ENCODE assay signal across 8 mouse cellular contexts in genomic region chr3:21564211-21564781, GRCm38 (mm10).
DNase-seq lines count a peak whose midpoint lies in the region; ATAC-seq and TF ChIP-seq lines count a peak whose summit lies in the region.

No protein-coding gene starts in this region.

- H3K4me1 ChIP-seq in embryonic facial prominence, embryonic 13.5 days = peaks cover 20% of the 10 kb centered on the region
- peaks cover 14% of the 10 kb centered on the region for H3K4me1 ChIP-seq in midbrain, embryonic 16.5 days (ENCODE audit: control insufficient read depth, insufficient read depth, low read length)
- H3K4me1 ChIP-seq in stomach, postnatal 0 days (replicated peaks; ENCODE audit: control insufficient read depth, insufficient read depth) = no peaks in the 10 kb centered on the region

- H3K4me3 ChIP-seq in embryonic facial prominence, embryonic 13.5 days = no peak overlapping the region
- H3K4me3 ChIP-seq in midbrain, embryonic 16.5 days (ENCODE audit: low read depth, low read length) = no peak overlapping the region
- no peak overlapping the region for H3K4me3 ChIP-seq in stomach, postnatal 0 days (ENCODE audit: low read depth, low read length)

- H3K9ac ChIP-seq in embryonic facial prominence, embryonic 13.5 days = no peak overlapping the region
- no peak overlapping the region for H3K9ac ChIP-seq in midbrain, embryonic 16.5 days (ENCODE audit: low read depth, low read length)
- H3K9ac ChIP-seq in stomach, postnatal 0 days (ENCODE audit: low read length) = no peak overlapping the region

- peak overlapping the region; percentile 80 for H3K27ac ChIP-seq in embryonic facial prominence, embryonic 13.5 days
- peak overlapping the region; percentile 74 for H3K27ac ChIP-seq in midbrain, embryonic 16.5 days (ENCODE audit: low read length)
- no peak overlapping the region; the same call in 1 of the 2 replicates for H3K27ac ChIP-seq in stomach, postnatal 0 days (replicated peaks)

- DNase-seq in adrenal gland, postnatal 25 days = peak; percentile 35
- peak; percentile 80 to 84 for DNase-seq in heart, adult 18-20 months
- DNase-seq in kidney, adult 11 months = peak; percentile 54
- peak; percentile 88 to 90 for DNase-seq in left cerebral cortex, postnatal 10 days (ENCODE audit: extremely low spot score in 1 of 2, low spot score in 2 of 2)
- peak; percentile 30 for DNase-seq in stomach, postnatal 0 days (ENCODE audit: low spot score)
- DNase-seq in spleen, adult 12 weeks (ENCODE audit: low spot score) = no peak

- H3K27me3 ChIP-seq in embryonic facial prominence, embryonic 13.5 days = no peaks in the 10 kb centered on the region
- no peaks in the 10 kb centered on the region for H3K27me3 ChIP-seq in midbrain, embryonic 16.5 days (ENCODE audit: control insufficient read depth, insufficient read depth, low read depth, low read length)
- H3K27me3 ChIP-seq in stomach, postnatal 0 days (ENCODE audit: control insufficient read depth, insufficient read depth, low read length) = no peaks in the 10 kb centered on the region

- H3K4me2 ChIP-seq in embryonic facial prominence, embryonic 13.5 days = peak overlapping the region; percentile 26; the same call in 1 of the 2 replicates
- 0 out of 2 replicates have a peak overlapping the region, but pooled peaks have one; percentile 8 for H3K4me2 ChIP-seq in midbrain, embryonic 16.5 days (ENCODE audit: low read length)
- no peak overlapping the region for H3K4me2 ChIP-seq in stomach, postnatal 0 days (replicated peaks; ENCODE audit: low read depth)

- no peak for TF ChIP-seq EP300 in stomach, postnatal 0 days (optimal IDR thresholded peaks at IDR 0.05)

- 0 out of 2 replicates have a peak, but pooled peaks have one; percentile 71 for ATAC-seq in embryonic facial prominence, embryonic 13.5 days (ENCODE audit: insufficient number of reproducible peaks, insufficient read depth, low FRiP score, low TSS enrichment, low read depth)
- ATAC-seq in midbrain, embryonic 16.5 days = peak; percentile 94
- ATAC-seq in stomach, postnatal 0 days (ENCODE audit: low FRiP score, low TSS enrichment) = peak; percentile 51; the same call in 1 of the 2 replicates

- H3K36me3 ChIP-seq in embryonic facial prominence, embryonic 13.5 days = no peaks in the 10 kb centered on the region
- H3K36me3 ChIP-seq in midbrain, embryonic 16.5 days (ENCODE audit: control insufficient read depth, insufficient read depth, low read length) = no peaks in the 10 kb centered on the region
- H3K36me3 ChIP-seq in stomach, postnatal 0 days (ENCODE audit: control insufficient read depth, insufficient read depth, low read length) = no peaks in the 10 kb centered on the region

- WGBS in embryonic facial prominence, embryonic 13.5 days = 8% methylated on average over 3 of the region's 3 CpGs
- 6% methylated on average over 3 of the region's 3 CpGs for WGBS in midbrain, embryonic 16.5 days
- WGBS in stomach, postnatal 0 days = 23% methylated on average over 3 of the region's 3 CpGs

- no peaks in the 10 kb centered on the region for H3K9me3 ChIP-seq in embryonic facial prominence, embryonic 13.5 days
- no peaks in the 10 kb centered on the region for H3K9me3 ChIP-seq in midbrain, embryonic 16.5 days (replicated peaks; ENCODE audit: control insufficient read depth, low read length, poor library complexity, severe bottlenecking)
- H3K9me3 ChIP-seq in stomach, postnatal 0 days (ENCODE audit: control insufficient read depth, low read length) = no peaks in the 10 kb centered on the region

- intact Hi-C loops in left cerebral cortex, postnatal 10 days (cut with DNase I) = loop anchor here (5.0 to 10.0 kb wide), 2 partner anchors 513 to 669 kb away; partner anchors contain the start of gene Tbl1xr1

- no peak for TF ChIP-seq CTCF in stomach, postnatal 0 days (IDR thresholded peaks at IDR 0.05; ENCODE audit: low read depth)
